Mouse (Mus musculus): ENCODE measurements around the gene Ube4a.

DNA sequence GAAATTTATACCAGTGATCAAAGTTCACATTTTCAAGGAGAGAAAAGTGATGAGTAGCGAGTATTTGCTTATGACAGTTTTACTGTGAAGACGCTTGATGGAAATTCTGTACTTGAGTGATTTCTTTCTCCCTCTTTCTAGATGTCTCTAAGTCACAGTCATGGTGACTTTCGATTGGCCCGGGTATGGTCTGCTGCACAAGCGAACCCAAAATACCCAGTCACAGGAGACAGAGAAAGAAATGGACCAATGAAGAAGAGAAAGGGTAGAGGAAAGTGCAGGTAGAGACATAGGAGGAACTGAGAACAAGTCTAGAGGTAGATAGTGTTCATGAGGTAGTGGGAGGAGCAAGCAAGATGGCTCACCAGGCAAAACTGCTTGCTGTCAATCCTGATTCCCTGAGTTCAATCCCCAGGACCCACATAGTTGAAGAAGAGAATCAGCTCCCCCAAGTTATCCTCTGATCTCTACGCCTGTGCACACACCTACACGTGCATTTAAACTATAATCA is 77.2 kb downstream of the Ube4a start:
- TF ChIP-seq CTCF (IDR thresholded peaks at IDR 0.05; ENCODE audit: insufficient read depth, low read length) = no peak
- TF ChIP-seq POLR2A (IDR thresholded peaks at IDR 0.05; ENCODE audit: borderline replicate concordance, extremely low read depth, low read depth, low read length) = no peak

Data from lung, adult 2 months (tissue).